28 mouse cellular contexts compared by ENCODE assay signal in genomic region chr3:156771626-156772025, GRCm38 (mm10).
DNase-seq lines count a peak whose midpoint lies in the region; ATAC-seq and TF ChIP-seq lines count a peak whose summit lies in the region.
"Had no signal": no experiment of that assay in that cellular context is flagged by ENCODE, and none has a peak within 500 bp of the region (broad histone marks: within the 10 kb centered on the region; RNA-seq: fewer than 3 reads in every experiment).

No protein-coding gene starts in this region.

- no peak overlapping the region for H3K9ac ChIP-seq in embryonic facial prominence, embryonic 14.5 days (ENCODE audit: low read depth, low read length)
- H3K9ac ChIP-seq in hindbrain, embryonic 13.5 days: no peak overlapping the region
- H3K9ac ChIP-seq: embryonic facial prominence, embryonic 15.5 days; heart, embryonic 12.5 days; limb, embryonic 15.5 days; liver, embryonic 13.5 days; midbrain, embryonic 15.5 days had no signal

- DNase-seq in embryonic facial prominence, embryonic 14.5 days (ENCODE audit: low spot score): no peak
- DNase-seq in embryonic facial prominence, embryonic 10.5 days (ENCODE audit: low spot score): no peak
- DNase-seq in layer of hippocampus, adult 2 months (ENCODE audit: low spot score in 2 of 2): no peak
- no peak for DNase-seq in layer of hippocampus, postnatal 25 days (ENCODE audit: extremely low spot score in 1 of 2, low spot score in 1 of 2)
- peak; percentile 46 for DNase-seq in brain, adult 2 months (ENCODE audit: low read depth, low spot score)
- DNase-seq in gastrocnemius, postnatal 4 days (ENCODE audit: low spot score in 2 of 2): no peak
- DNase-seq in thymus, postnatal 14 days: no peak
- DNase-seq: adrenal gland, postnatal 14 days; gastrocnemius, adult 2 months; gastrocnemius, postnatal 36 days; heart, adult 2 months; kidney, adult 18-20 months; kidney, postnatal 4 days; liver, embryonic 13.5 days; lung, adult 18-20 months; lung, postnatal 4 days; right cerebral cortex, postnatal 25 days; spleen, adult 18-20 months had no signal

- TF ChIP-seq CTCF in layer of hippocampus, adult 2 months (conservative IDR thresholded peaks at IDR 0.05): no peak

- H3K4me3 ChIP-seq in embryonic facial prominence, embryonic 14.5 days (ENCODE audit: low read depth, low read length): no peak overlapping the region
- no peak overlapping the region for H3K4me3 ChIP-seq in embryonic facial prominence, embryonic 10.5 days
- no peak overlapping the region for H3K4me3 ChIP-seq in layer of hippocampus, adult 2 months
- H3K4me3 ChIP-seq in hindbrain, embryonic 13.5 days: no peak overlapping the region
- H3K4me3 ChIP-seq: embryonic facial prominence, embryonic 15.5 days; gastrocnemius, adult 2 months; heart, adult 2 months; heart, embryonic 12.5 days; limb, embryonic 10.5 days; limb, embryonic 15.5 days; liver, embryonic 13.5 days; megakaryocyte, embryonic 14.5 days; midbrain, embryonic 15.5 days had no signal

- no peak overlapping the region for H3K27ac ChIP-seq in embryonic facial prominence, embryonic 14.5 days (replicated peaks; ENCODE audit: low read depth, low read length)
- H3K27ac ChIP-seq in embryonic facial prominence, embryonic 10.5 days (replicated peaks): no peak overlapping the region
- H3K27ac ChIP-seq in layer of hippocampus, adult 2 months: peak overlapping the region; percentile 24; the same call in 1 of the 2 replicates
- no peak overlapping the region for H3K27ac ChIP-seq in hindbrain, embryonic 13.5 days
- H3K27ac ChIP-seq: embryonic facial prominence, embryonic 15.5 days; gastrocnemius, adult 2 months; heart, adult 2 months; kidney, postnatal 0 days; limb, embryonic 10.5 days; limb, embryonic 15.5 days; liver, embryonic 13.5 days; midbrain, embryonic 15.5 days had no signal

- no peaks in the 10 kb centered on the region for H3K9me3 ChIP-seq in embryonic facial prominence, embryonic 14.5 days (ENCODE audit: control insufficient read depth, low read length)
- H3K9me3 ChIP-seq in embryonic facial prominence, embryonic 10.5 days: no peaks in the 10 kb centered on the region
- H3K9me3 ChIP-seq in hindbrain, embryonic 13.5 days: no peaks in the 10 kb centered on the region
- H3K9me3 ChIP-seq: embryonic facial prominence, embryonic 15.5 days; heart, embryonic 12.5 days; limb, embryonic 10.5 days; limb, embryonic 15.5 days; liver, embryonic 13.5 days; megakaryocyte, embryonic 14.5 days; midbrain, embryonic 15.5 days had no signal

- no peaks in the 10 kb centered on the region for H3K4me1 ChIP-seq in embryonic facial prominence, embryonic 14.5 days (ENCODE audit: control insufficient read depth, insufficient read depth, low read length)
- no peaks in the 10 kb centered on the region for H3K4me1 ChIP-seq in embryonic facial prominence, embryonic 10.5 days
- peaks cover 27% of the 10 kb centered on the region for H3K4me1 ChIP-seq in hindbrain, embryonic 13.5 days (replicated peaks)
- H3K4me1 ChIP-seq: embryonic facial prominence, embryonic 15.5 days; limb, embryonic 10.5 days; limb, embryonic 15.5 days; liver, embryonic 13.5 days; megakaryocyte, embryonic 14.5 days had no signal

- H3K4me2 ChIP-seq in embryonic facial prominence, embryonic 14.5 days (ENCODE audit: low read depth, low read length): no peak overlapping the region
- H3K4me2 ChIP-seq in hindbrain, embryonic 13.5 days: no peak overlapping the region
- H3K4me2 ChIP-seq: embryonic facial prominence, embryonic 15.5 days; heart, embryonic 12.5 days; limb, embryonic 15.5 days; liver, embryonic 13.5 days; midbrain, embryonic 15.5 days had no signal

- ATAC-seq in embryonic facial prominence, embryonic 14.5 days (ENCODE audit: low read depth): 0 out of 2 replicates have a peak, but pooled peaks have one; percentile 50
- ATAC-seq in hindbrain, embryonic 13.5 days (ENCODE audit: low FRiP score): peak; percentile 68; the same call in 1 of the 2 replicates
- ATAC-seq: CD4-positive, CD25-positive, alpha-beta regulatory T cell, adult 4 months; lung, postnatal 0 days had no signal

- H3K27me3 ChIP-seq in embryonic facial prominence, embryonic 14.5 days (replicated peaks; ENCODE audit: control insufficient read depth, insufficient read depth, low read length): no peaks in the 10 kb centered on the region
- H3K27me3 ChIP-seq in embryonic facial prominence, embryonic 10.5 days (replicated peaks; ENCODE audit: low read depth, poor library complexity, severe bottlenecking): no peaks in the 10 kb centered on the region
- no peaks in the 10 kb centered on the region for H3K27me3 ChIP-seq in hindbrain, embryonic 13.5 days
- H3K27me3 ChIP-seq: embryonic facial prominence, embryonic 15.5 days; heart, embryonic 12.5 days; limb, embryonic 15.5 days; liver, embryonic 13.5 days; megakaryocyte, embryonic 14.5 days; midbrain, embryonic 15.5 days had no signal

- no peaks in the 10 kb centered on the region for H3K36me3 ChIP-seq in embryonic facial prominence, embryonic 14.5 days (ENCODE audit: control insufficient read depth, insufficient read depth, low read length)
- no peaks in the 10 kb centered on the region for H3K36me3 ChIP-seq in embryonic facial prominence, embryonic 10.5 days (replicated peaks)
- H3K36me3 ChIP-seq in hindbrain, embryonic 13.5 days: no peaks in the 10 kb centered on the region
- H3K36me3 ChIP-seq: embryonic facial prominence, embryonic 15.5 days; heart, embryonic 12.5 days; limb, embryonic 10.5 days; limb, embryonic 15.5 days; liver, embryonic 13.5 days; midbrain, embryonic 15.5 days had no signal

- 78% methylated on average over 2 of the region's 2 CpGs for WGBS in embryonic facial prominence, embryonic 14.5 days
- 85% methylated on average over 2 of the region's 2 CpGs for WGBS in embryonic facial prominence, embryonic 10.5 days
- 55% methylated on average over 2 of the region's 2 CpGs for WGBS in hindbrain, embryonic 13.5 days
